Comparison of ENCODE assay signal across 15 mouse cellular contexts in genomic region chr7:132801509-132801908, GRCm38 (mm10). TPM values are rescaled to one million over a fixed set of nuclear protein-coding genes. Genes with fewer than 3 reads are reported as not detected.
DNase-seq lines count a peak whose midpoint lies in the region; ATAC-seq and TF ChIP-seq lines count a peak whose summit lies in the region.
"Had no signal": no experiment of that assay in that cellular context is flagged by ENCODE, and none has a peak within 500 bp of the region (broad histone marks: within the 10 kb centered on the region; RNA-seq: fewer than 3 reads in every experiment).

No protein-coding gene starts in this region.

- H3K4me1 ChIP-seq in heart, embryonic 10.5 days = peaks cover 76% of the 10 kb centered on the region
- peaks cover 60% of the 10 kb centered on the region for H3K4me1 ChIP-seq in heart, embryonic 11.5 days (ENCODE audit: control insufficient read depth, insufficient read depth, low read length)
- H3K4me1 ChIP-seq in bone marrow, adult 2 months (ENCODE audit: control insufficient read depth, insufficient read depth, low read length) = peaks cover 10% of the 10 kb centered on the region; the same call in 1 of the 2 replicates
- H3K4me1 ChIP-seq in intestine, embryonic 15.5 days (replicated peaks) = peaks cover 56% of the 10 kb centered on the region
- peaks cover 52% of the 10 kb centered on the region for H3K4me1 ChIP-seq in embryonic facial prominence, embryonic 10.5 days

- no peak for ATAC-seq in heart, embryonic 11.5 days (replicated peaks; ENCODE audit: insufficient number of reproducible peaks, low FRiP score, low TSS enrichment)
- ATAC-seq in intestine, embryonic 15.5 days = 0 out of 2 replicates have a peak, but pooled peaks have one; percentile 27
- ATAC-seq: forebrain, embryonic 16.5 days; hindbrain, postnatal 0 days had no signal

- peak overlapping the region; percentile 82; the same call in 1 of the 2 replicates for H3K27ac ChIP-seq in heart, embryonic 10.5 days
- no peak overlapping the region for H3K27ac ChIP-seq in heart, embryonic 11.5 days (ENCODE audit: low read depth, low read length)
- 0 out of 2 replicates have a peak overlapping the region, but pooled peaks have one; percentile 24 for H3K27ac ChIP-seq in left cerebral cortex, adult 2 months
- H3K27ac ChIP-seq in bone marrow, adult 2 months (ENCODE audit: control insufficient read depth, insufficient read depth, low read depth, low read length, poor library complexity) = 0 out of 2 replicates have a peak overlapping the region, but pooled peaks have one; percentile 11
- no peak overlapping the region for H3K27ac ChIP-seq in intestine, embryonic 15.5 days
- no peak overlapping the region for H3K27ac ChIP-seq in embryonic facial prominence, embryonic 10.5 days (replicated peaks)
- H3K27ac ChIP-seq: embryonic facial prominence, embryonic 13.5 days; hindbrain, postnatal 0 days; liver, embryonic 14.5 days had no signal

- intact Hi-C loops in left cerebral cortex, adult 2 months (cut with DNase I) = no loop called here
- intact Hi-C loops in left cerebral cortex, postnatal 14 days (cut with DNase I) = no loop called here

- H3K4me3 ChIP-seq in heart, embryonic 10.5 days = no peak overlapping the region
- no peak overlapping the region for H3K4me3 ChIP-seq in heart, embryonic 11.5 days (ENCODE audit: low read depth, low read length)
- no peak overlapping the region for H3K4me3 ChIP-seq in left cerebral cortex, adult 2 months
- no peak overlapping the region for H3K4me3 ChIP-seq in bone marrow, adult 2 months (replicated peaks; ENCODE audit: control insufficient read depth, low read depth, low read length)
- H3K4me3 ChIP-seq in intestine, embryonic 15.5 days (replicated peaks) = no peak overlapping the region
- H3K4me3 ChIP-seq in embryonic facial prominence, embryonic 10.5 days = no peak overlapping the region
- H3K4me3 ChIP-seq: embryonic facial prominence, embryonic 13.5 days had no signal

- no peak for TF ChIP-seq CTCF in left cerebral cortex, adult 2 months (IDR thresholded peaks at IDR 0.05)
- no peak for TF ChIP-seq CTCF in bone marrow, adult 2 months (IDR thresholded peaks at IDR 0.05; ENCODE audit: control insufficient read depth, insufficient read depth, low read length)

- TF ChIP-seq POLR2A in bone marrow, adult 2 months (IDR thresholded peaks at IDR 0.05; ENCODE audit: borderline replicate concordance, control insufficient read depth, low read depth, low read length) = no peak

- no peak overlapping the region for H3K4me2 ChIP-seq in heart, embryonic 11.5 days
- H3K4me2 ChIP-seq in intestine, embryonic 15.5 days (replicated peaks) = no peak overlapping the region
- H3K4me2 ChIP-seq: embryonic facial prominence, embryonic 13.5 days; midbrain, embryonic 11.5 days had no signal

- no peaks in the 10 kb centered on the region for H3K27me3 ChIP-seq in heart, embryonic 10.5 days (ENCODE audit: insufficient read depth, poor library complexity, severe bottlenecking)
- no peaks in the 10 kb centered on the region for H3K27me3 ChIP-seq in heart, embryonic 11.5 days (ENCODE audit: control insufficient read depth, insufficient read depth, low read length)
- H3K27me3 ChIP-seq in intestine, embryonic 15.5 days (replicated peaks) = no peaks in the 10 kb centered on the region
- H3K27me3 ChIP-seq in embryonic facial prominence, embryonic 10.5 days (replicated peaks; ENCODE audit: low read depth, poor library complexity, severe bottlenecking) = no peaks in the 10 kb centered on the region
- H3K27me3 ChIP-seq: embryonic facial prominence, embryonic 13.5 days had no signal

- H3K9me3 ChIP-seq in heart, embryonic 10.5 days = no peaks in the 10 kb centered on the region
- no peaks in the 10 kb centered on the region for H3K9me3 ChIP-seq in heart, embryonic 11.5 days (replicated peaks; ENCODE audit: control insufficient read depth, low read length)
- H3K9me3 ChIP-seq in intestine, embryonic 15.5 days = no peaks in the 10 kb centered on the region
- H3K9me3 ChIP-seq in embryonic facial prominence, embryonic 10.5 days = no peaks in the 10 kb centered on the region
- H3K9me3 ChIP-seq: embryonic facial prominence, embryonic 13.5 days had no signal

- 88% methylated on average over 5 of the region's 5 CpGs for WGBS in heart, embryonic 10.5 days
- WGBS in heart, embryonic 11.5 days (ENCODE audit: insufficient replicate concordance) = 80% methylated on average over 5 of the region's 5 CpGs
- 67% methylated on average over 5 of the region's 5 CpGs for WGBS in bone marrow, adult 2 months
- WGBS in intestine, embryonic 15.5 days = 78% methylated on average over 5 of the region's 5 CpGs
- WGBS in embryonic facial prominence, embryonic 10.5 days = 90% methylated on average over 5 of the region's 5 CpGs

- peaks cover 4% of the 10 kb centered on the region; the same call in 1 of the 2 replicates for H3K36me3 ChIP-seq in heart, embryonic 10.5 days
- H3K36me3 ChIP-seq in heart, embryonic 11.5 days (ENCODE audit: control insufficient read depth, insufficient read depth, low read length) = no peaks in the 10 kb centered on the region
- H3K36me3 ChIP-seq in intestine, embryonic 15.5 days = no peaks in the 10 kb centered on the region
- H3K36me3 ChIP-seq in embryonic facial prominence, embryonic 10.5 days (replicated peaks) = peaks cover 43% of the 10 kb centered on the region

- no peak overlapping the region for H3K9ac ChIP-seq in heart, embryonic 11.5 days (ENCODE audit: low read depth, low read length)
- no peak overlapping the region for H3K9ac ChIP-seq in intestine, embryonic 15.5 days
- H3K9ac ChIP-seq: embryonic facial prominence, embryonic 13.5 days; liver, embryonic 14.5 days had no signal

- DNase-seq in heart, embryonic 10.5 days (ENCODE audit: low spot score) = no peak
- DNase-seq in left cerebral cortex, adult 2 months (ENCODE audit: extremely low spot score in 1 of 2, low spot score in 2 of 2) = no peak
- DNase-seq in left cerebral cortex, postnatal 14 days (ENCODE audit: low spot score in 2 of 2) = no peak
- DNase-seq in embryonic facial prominence, embryonic 10.5 days (ENCODE audit: low spot score) = no peak
- DNase-seq in adrenal gland, adult 2 months = no peak
- DNase-seq: adrenal gland, postnatal 10 days; thymus, adult 2 months had no signal

RNA-seq across cellular contexts. Expression of gene Fam53b, which starts 12.2 kb away (rescaled TPM):
- polyA plus RNA-seq in heart, embryonic 10.5 days (2016; fragmentation: Nextera tagmentation; extraction: Ambion mirVana) = 17.7 and 18.4 TPM in 2 replicates
- polyA plus RNA-seq in heart, embryonic 11.5 days (2014; fragmentation: Nextera tagmentation; extraction: Ambion mirVana) = 11.9 and 14.5 TPM in 2 replicates
- 10 to 100 TPM; 57.1 to 75.2 TPM for total RNA-seq in left cerebral cortex, adult 2 months (2021)
- total RNA-seq in left cerebral cortex, postnatal 14 days (2021) = 10 to 100 TPM; 24.8 to 27.8 TPM
- 43.2 and 51.4 TPM in 2 replicates for polyA plus RNA-seq in bone marrow, adult 2 months (2011; ENCODE audit: insufficient read depth, insufficient read length, low replicate concordance, missing spikeins)
- polyA plus RNA-seq in intestine, embryonic 15.5 days (2015; fragmentation: Nextera tagmentation; extraction: Ambion mirVana) = 17.9 and 19.1 TPM in 2 replicates
- polyA plus RNA-seq in embryonic facial prominence, embryonic 10.5 days (2016; fragmentation: Nextera tagmentation; extraction: Ambion mirVana) = 29.4 and 29.9 TPM in 2 replicates
- 10 to 100 TPM; 61.1 to 69.5 TPM for total RNA-seq in adrenal gland, adult 2 months (2021)
- polyA plus RNA-seq in adrenal gland, adult 2 months (2012; rRNA removed) = 97.5 and 140 TPM in 2 replicates

RNA-seq across cellular contexts. Expression of gene Eef1akmt2, which starts 51.0 kb away (rescaled TPM):
- polyA plus RNA-seq in heart, embryonic 10.5 days (2016; fragmentation: Nextera tagmentation; extraction: Ambion mirVana) = 44.1 and 54.1 TPM in 2 replicates
- polyA plus RNA-seq in heart, embryonic 11.5 days (2014; fragmentation: Nextera tagmentation; extraction: Ambion mirVana) = 43.7 and 44.4 TPM in 2 replicates
- 10 to 100 TPM; 33.2 to 33.8 TPM for total RNA-seq in left cerebral cortex, adult 2 months (2021)
- 10 to 100 TPM; 29.3 to 31.2 TPM for total RNA-seq in left cerebral cortex, postnatal 14 days (2021)
- polyA plus RNA-seq in bone marrow, adult 2 months (2011; ENCODE audit: insufficient read depth, insufficient read length, low replicate concordance, missing spikeins) = 12.6 and 17.8 TPM in 2 replicates
- polyA plus RNA-seq in intestine, embryonic 15.5 days (2015; fragmentation: Nextera tagmentation; extraction: Ambion mirVana) = 60.7 and 64.4 TPM in 2 replicates
- polyA plus RNA-seq in embryonic facial prominence, embryonic 10.5 days (2016; fragmentation: Nextera tagmentation; extraction: Ambion mirVana) = 71.0 and 72.1 TPM in 2 replicates
- total RNA-seq in adrenal gland, adult 2 months (2021) = 10 to 100 TPM; 19.5 to 27.9 TPM
- polyA plus RNA-seq in adrenal gland, adult 2 months (2012; rRNA removed) = 4.3 and 5.1 TPM in 2 replicates

RNA-seq across cellular contexts. Expression of gene Abraxas2, which starts 57.5 kb away (rescaled TPM):
- polyA plus RNA-seq in heart, embryonic 10.5 days (2016; fragmentation: Nextera tagmentation; extraction: Ambion mirVana) = 26.9 and 28.0 TPM in 2 replicates
- polyA plus RNA-seq in heart, embryonic 11.5 days (2014; fragmentation: Nextera tagmentation; extraction: Ambion mirVana) = 31.5 and 35.2 TPM in 2 replicates
- 10 to 100 TPM; 26.6 to 27.6 TPM for total RNA-seq in left cerebral cortex, adult 2 months (2021)
- total RNA-seq in left cerebral cortex, postnatal 14 days (2021) = 10 to 100 TPM; 24.9 to 28.2 TPM
- polyA plus RNA-seq in bone marrow, adult 2 months (2011; ENCODE audit: insufficient read depth, insufficient read length, low replicate concordance, missing spikeins) = 8.4 and 20.1 TPM in 2 replicates
- polyA plus RNA-seq in intestine, embryonic 15.5 days (2015; fragmentation: Nextera tagmentation; extraction: Ambion mirVana) = 30.3 and 36.9 TPM in 2 replicates
- 32.1 and 34.3 TPM in 2 replicates for polyA plus RNA-seq in embryonic facial prominence, embryonic 10.5 days (2016; fragmentation: Nextera tagmentation; extraction: Ambion mirVana)
- total RNA-seq in adrenal gland, adult 2 months (2021) = 10 to 100 TPM; 29.3 to 44.1 TPM
- 5.8 and 8.3 TPM in 2 replicates for polyA plus RNA-seq in adrenal gland, adult 2 months (2012; rRNA removed)

Comparison
In these comparisons a context has a peak if more than half of its experiments do, and no peak if none do; other contexts are left out.
1. H3K27ac ChIP-seq: peak in heart, embryonic 10.5 days (single experiment), left cerebral cortex, adult 2 months (single experiment) and bone marrow, adult 2 months (single experiment); none in heart, embryonic 11.5 days (single experiment), intestine, embryonic 15.5 days (single experiment) and embryonic facial prominence, embryonic 10.5 days (single experiment).